Mouse (Mus musculus) CH12.LX (cell line): Measurements from ENCODE around the gene Anapc16. TPM values are rescaled to one million over a fixed set of nuclear protein-coding genes. Genes with fewer than 3 reads are reported as not detected.

Experiments
- DNase-seq: peaks from one replicate; pipeline ENCODE4 v3.0.0-alpha.2; 2013; ENCODE audit errors: extremely low read depth
- H3K27ac ChIP-seq: 2 replicates; pipeline ENCODE4 v1.5.1; 2012; ENCODE audit warnings: low read depth, mild to moderate bottlenecking, control low read depth, moderate library complexity; ENCODE audit not compliant: insufficient read depth
- H3K27me3 ChIP-seq: replicated peaks from 2 replicates; pipeline ENCODE3; 2012; ENCODE audit warnings: inconsistent platforms
- H3K36me3 ChIP-seq, 2 experiments: replicated peaks in 1 of 2; 2 replicates each; pipeline versions ENCODE3 to v1.6.1; 2012; ENCODE audit warnings: inconsistent platforms in 1 of 2, low read length in 1 of 2, mild to moderate bottlenecking in 1 of 2, mixed read lengths in 1 of 2, moderate library complexity in 1 of 2; ENCODE audit not compliant: control insufficient read depth in 1 of 2, insufficient read depth in 1 of 2
- H3K4me1 ChIP-seq, 2 experiments: 2 replicates each; pipeline ENCODE4 v1.6.1; 2012; ENCODE audit warnings: inconsistent platforms in 1 of 2, moderate library complexity in 1 of 2; ENCODE audit not compliant: insufficient read depth in 2 of 2, control insufficient read depth in 1 of 2
- H3K4me2 ChIP-seq: 2 replicates; pipeline ENCODE4 v1.6.1; 2012; ENCODE audit warnings: low read depth, mild to moderate bottlenecking, control low read depth; ENCODE audit not compliant: poor library complexity, insufficient read depth, severe bottlenecking
- H3K4me3 ChIP-seq, 3 experiments: fragments of 150-350 bp in 1 of 3; sonication (generic) in 1 of 3; replicated peaks in 1 of 3; 2 replicates each; pipeline versions ENCODE3 to v1.5.1; 2011 to 2012; ENCODE audit warnings: low read depth in 2 of 3, low read length in 2 of 3, mild to moderate bottlenecking in 2 of 3, moderate library complexity in 2 of 3, control low read depth in 1 of 3, improper control_type of control experiment in 1 of 3, inconsistent platforms in 1 of 3, mixed read lengths in 1 of 3; ENCODE audit not compliant: poor library complexity in 1 of 3
- H3K79me2 ChIP-seq: replicated peaks from 2 replicates; pipeline ENCODE4 v1.6.1; 2012; ENCODE audit warnings: mild to moderate bottlenecking, moderate library complexity; ENCODE audit not compliant: control insufficient read depth, poor library complexity, insufficient read depth, severe bottlenecking; ENCODE audit errors: extremely low read depth
- H3K9ac ChIP-seq: 2 replicates; pipeline ENCODE4 v1.6.1; 2012; ENCODE audit warnings: low read depth, mild to moderate bottlenecking, control low read depth, moderate library complexity; ENCODE audit not compliant: insufficient read depth
- H3K9me3 ChIP-seq: replicated peaks from 2 replicates; pipeline ENCODE3; 2012; ENCODE audit warnings: low read length, inconsistent platforms, mixed read lengths
- BHLHE40 ChIP-seq: IDR thresholded peaks from 2 replicates; pipeline ENCODE4 v1.6.1; 2011; ENCODE audit warnings: mild to moderate bottlenecking, low read depth, low read length, improper control_type of control experiment
- CHD1 ChIP-seq: IDR thresholded peaks from 2 replicates; pipeline ENCODE4 v1.6.1; 2012; ENCODE audit warnings: low read depth, low read length, improper control_type of control experiment, inconsistent platforms
- ETS1 ChIP-seq: conservative IDR thresholded peaks from 2 replicates; pipeline ENCODE4 v1.6.1; 2012; ENCODE audit warnings: low read depth, mild to moderate bottlenecking, inconsistent platforms, low read length, improper control_type of control experiment, moderate library complexity
- IRF4 ChIP-seq: IDR thresholded peaks from 2 replicates; pipeline ENCODE4 v1.6.1; 2014; ENCODE audit warnings: low read depth, mild to moderate bottlenecking, inconsistent platforms, low read length, improper control_type of control experiment
- JUND ChIP-seq: conservative IDR thresholded peaks from 2 replicates; pipeline ENCODE4 v1.6.1; 2011; ENCODE audit warnings: low read depth, low read length, improper control_type of control experiment
- MAFK ChIP-seq: IDR thresholded peaks from 2 replicates; pipeline ENCODE4 v1.6.1; 2011; ENCODE audit warnings: low read length, improper control_type of control experiment; ENCODE audit not compliant: insufficient replicate concordance
- MAX ChIP-seq: IDR thresholded peaks from 2 replicates; pipeline ENCODE4 v1.6.1; 2011; ENCODE audit warnings: low read length, improper control_type of control experiment
- MAZ ChIP-seq: IDR thresholded peaks from 2 replicates; pipeline ENCODE4 v1.6.1; 2012; ENCODE audit warnings: low read depth, mild to moderate bottlenecking, inconsistent platforms, low read length, improper control_type of control experiment, moderate library complexity
- MEF2A ChIP-seq: IDR thresholded peaks from 2 replicates; pipeline ENCODE4 v1.6.1; 2014; ENCODE audit warnings: low read depth, mild to moderate bottlenecking, inconsistent platforms, low read length, improper control_type of control experiment, borderline replicate concordance
- MXI1 ChIP-seq: IDR thresholded peaks from 2 replicates; pipeline ENCODE4 v1.6.1; 2011; ENCODE audit warnings: mild to moderate bottlenecking, low read depth, low read length, improper control_type of control experiment
- MYC ChIP-seq: IDR thresholded peaks from 2 replicates; pipeline ENCODE4 v1.6.1; 2011; ENCODE audit warnings: low read depth, mild to moderate bottlenecking, improper control_type of control experiment, low read length
- NELFE ChIP-seq: IDR thresholded peaks from 2 replicates; pipeline ENCODE4 v1.6.1; 2011; ENCODE audit warnings: low read depth, low read length, improper control_type of control experiment
- NRF1 ChIP-seq: IDR thresholded peaks from 2 replicates; pipeline ENCODE4 v1.6.1; 2014; ENCODE audit warnings: low read depth, mild to moderate bottlenecking, inconsistent platforms, low read length, improper control_type of control experiment, moderate library complexity
- POLR2A ChIP-seq: IDR thresholded peaks from 2 replicates; pipeline ENCODE4 v1.6.1; 2011; ENCODE audit warnings: low read depth, mild to moderate bottlenecking, improper control_type of control experiment, low read length
- POLR2AphosphoS2 ChIP-seq: IDR thresholded peaks from 2 replicates; pipeline ENCODE4 v1.6.1; 2011; ENCODE audit warnings: low read depth, low read length, improper control_type of control experiment
- SIN3A ChIP-seq: IDR thresholded peaks from 2 replicates; pipeline ENCODE4 v1.6.1; 2012; ENCODE audit warnings: low read length, improper control_type of control experiment, inconsistent platforms
- SMC3 ChIP-seq: IDR thresholded peaks from 2 replicates; pipeline ENCODE4 v1.6.1; 2011; ENCODE audit warnings: low read depth, low read length, improper control_type of control experiment
- TBP ChIP-seq: conservative IDR thresholded peaks from 2 replicates; pipeline ENCODE4 v1.6.1; 2011; ENCODE audit warnings: low read depth, low read length, improper control_type of control experiment
- TCF12 ChIP-seq: IDR thresholded peaks from 2 replicates; pipeline ENCODE4 v1.6.1; 2014; ENCODE audit warnings: low read depth, mild to moderate bottlenecking, inconsistent platforms, low read length, improper control_type of control experiment
- UBTF ChIP-seq: IDR thresholded peaks from 2 replicates; pipeline ENCODE4 v1.6.1; 2012; ENCODE audit warnings: low read depth, mild to moderate bottlenecking, inconsistent platforms, low read length, improper control_type of control experiment, moderate library complexity
- ZKSCAN1 ChIP-seq: IDR thresholded peaks from 2 replicates; pipeline ENCODE4 v1.6.1; 2012; ENCODE audit warnings: low read depth, inconsistent platforms, low read length, improper control_type of control experiment, borderline replicate concordance
- ZMIZ1 ChIP-seq: IDR thresholded peaks from 2 replicates; pipeline ENCODE4 v1.6.1; 2012; ENCODE audit warnings: low read depth, mild to moderate bottlenecking, inconsistent platforms, low read length, improper control_type of control experiment
- dilution Hi-C: fragments of 300-500 bp; cut with MboI; formaldehyde crosslinking; loops from 2 replicates; pipeline ENCODE4 v1.14.3; 2020; ENCODE audit warnings: low sequenced_read_pairs; ENCODE audit not compliant: extremely low pct_unique_long_range_greater_than_20kb, extremely low pct_ligation_motif_present
- in situ Hi-C: fragments of 300-500 bp; cut with MboI; formaldehyde crosslinking; loops from 3 replicates; pipeline ENCODE4 v1.14.3; 2019; ENCODE audit warnings: low sequenced_read_pairs, low pct_ligation_motif_present, low pct_unique_long_range_greater_than_20kb, mixed read lengths
- polyA plus RNA-seq: library from polyadenylated mRNA; unstranded; fragments of >175 nt; gene quantifications from 2 replicates; pipeline ENCODE4 v1.2.1, GENCODE M21; 2012; ENCODE audit warnings: low read depth; ENCODE audit not compliant: insufficient read length
- total RNA-seq, 2 experiments: library from RNA; depleted of rRNA; stranded (reverse); fragments of 300-350 nt in 1 of 2; fragments of >200 nt in 1 of 2; gene quantifications; 2 replicates each; pipeline ENCODE4 v1.2.3; 2012 to 2014

Anapc16 gene
- total and polyA plus RNA-seq, 3 experiments = 43.9 to 67.6 (median 64.9) TPM

DNA sequence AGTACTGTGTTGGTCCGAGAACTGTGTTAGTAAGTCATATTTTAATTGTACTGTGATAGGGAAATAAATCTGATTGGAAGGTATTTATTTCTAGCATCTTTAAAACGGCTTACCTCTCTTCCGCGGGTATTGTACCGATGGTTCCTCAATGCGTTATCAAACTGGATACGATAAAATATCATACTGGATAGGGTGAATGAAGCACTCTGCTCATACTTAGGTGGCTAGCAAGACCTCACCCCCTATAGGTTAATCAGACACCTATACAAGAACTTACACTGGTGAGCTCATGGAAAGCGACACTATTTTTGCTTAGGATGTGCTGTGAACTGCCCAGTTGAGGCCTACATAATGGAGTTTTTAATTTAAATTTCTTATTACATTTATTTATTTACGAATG lies 912 bp upstream of the Anapc16 start:
- H3K79me2 ChIP-seq = peaks cover 21% of the 10 kb centered on the region
- no peak for TF ChIP-seq MAX
- TF ChIP-seq NRF1 = no peak
- TF ChIP-seq JUND = no peak
- TF ChIP-seq SIN3A = no peak
- TF ChIP-seq IRF4 = no peak
- no peak; the same call in 1 of the 2 replicates for TF ChIP-seq ETS1
- TF ChIP-seq SMC3 = no peak
- TF ChIP-seq NELFE = no peak
- TF ChIP-seq MAFK = no peak
- no peak for TF ChIP-seq POLR2AphosphoS2
- TF ChIP-seq ZKSCAN1 = no peak
- no peak for TF ChIP-seq MYC
- TF ChIP-seq UBTF = no peak
- peaks cover 19 to 42% of the 10 kb centered on the region in 2 experiments for H3K4me1 ChIP-seq
- in situ Hi-C loops (loop anchor here (10.0 kb wide), 1 partner anchor 231 kb away; no protein-coding TSS in a partner anchor), dilution Hi-C loops (no loop called here)
- peaks cover 11 to 36% of the 10 kb centered on the region in 2 experiments for H3K36me3 ChIP-seq
- no peaks in the 10 kb centered on the region for H3K9me3 ChIP-seq
- DNase-seq = no peak
- H3K27me3 ChIP-seq = no peaks in the 10 kb centered on the region
- peak overlapping the region; percentile 72 for H3K4me2 ChIP-seq
- H3K9ac ChIP-seq = peak overlapping the region; percentile 90
- H3K27ac ChIP-seq = peak overlapping the region; percentile 98
- peak overlapping the region; percentile 54 to 82 (median 74) for H3K4me3 ChIP-seq

DNA sequence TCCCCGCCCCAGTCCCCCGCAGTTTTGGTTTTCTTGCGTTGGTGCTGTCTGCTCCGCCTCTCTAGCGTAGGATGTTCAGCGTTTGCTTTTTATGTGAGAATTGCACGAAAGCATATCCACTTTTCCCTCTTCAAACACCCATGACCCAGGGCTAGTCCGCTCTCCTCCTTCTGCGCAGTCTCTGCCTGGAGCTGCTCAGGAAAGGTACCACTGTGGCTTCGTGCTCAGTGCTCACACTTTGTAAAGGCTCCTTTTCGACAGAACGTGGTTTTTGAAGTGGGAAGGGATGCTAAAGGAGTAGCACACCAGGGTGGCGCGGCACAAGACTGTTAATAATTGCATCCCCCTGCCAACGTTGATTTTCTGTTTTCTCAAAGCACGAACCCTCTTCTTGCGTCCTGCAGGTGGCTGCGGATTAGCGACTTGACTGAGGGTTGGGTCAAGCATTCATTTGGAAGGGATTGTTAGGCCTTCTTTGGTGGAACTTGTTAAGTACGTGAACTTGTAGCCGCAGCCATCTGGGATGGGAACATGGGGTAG lies 348 bp upstream of the Anapc16 start:
- Histone ChIP-seq H3K4me3 (peak overlapping the region; percentile 54 to 82 (median 74)), H3K4me2 (peak overlapping the region; percentile 72), H3K36me3 (peaks cover 11 to 31% of the 10 kb centered on the region in 2 experiments), H3K79me2 (peaks cover 24% of the 10 kb centered on the region), H3K27me3 (no peaks in the 10 kb centered on the region), H3K27ac (peak overlapping the region; percentile 98), H3K4me1 (peaks cover 14 to 39% of the 10 kb centered on the region in 2 experiments; a peak in 3 of 4 replicates), H3K9ac (peak overlapping the region; percentile 90), H3K9me3 (no peaks in the 10 kb centered on the region)
- no peak for DNase-seq
- in situ Hi-C loops (loop anchor here (10.0 kb wide), 1 partner anchor 232 kb away; no protein-coding TSS in a partner anchor), dilution Hi-C loops (no loop called here)
- TF ChIP-seq MAX (peak; percentile 69), MEF2A (peak; percentile 22; the same call in 1 of the 2 replicates), MYC (0 out of 2 replicates have a peak, but pooled peaks have one; percentile 36), MXI1 (peak; percentile 70), NELFE (peak; percentile 78), POLR2A (peak; percentile 71), SIN3A (peak; percentile 86), NRF1 (no peak), MAZ (peak; percentile 63; the same call in 1 of the 2 replicates), CHD1 (peak; percentile 89), POLR2AphosphoS2 (no peak; the same call in 1 of the 2 replicates), ZMIZ1 (peak; percentile 59; the same call in 1 of the 2 replicates), TCF12 (no peak), TBP (peak; percentile 85), BHLHE40 (peak; percentile 37; the same call in 1 of the 2 replicates)
